Mouse (Mus musculus) CH12.LX (cell line): Measurements from ENCODE around the gene Tmem132c. TPM values are rescaled to one million over a fixed set of nuclear protein-coding genes. Genes with fewer than 3 reads are reported as not detected.

Source experiments
- DNase-seq: peaks from one replicate; pipeline ENCODE4 v3.0.0-alpha.2; 2013; ENCODE audit errors: extremely low read depth
- H3K27ac ChIP-seq: 2 replicates; pipeline ENCODE4 v1.5.1; 2012; ENCODE audit warnings: low read depth, mild to moderate bottlenecking, control low read depth, moderate library complexity; ENCODE audit not compliant: insufficient read depth
- H3K27me3 ChIP-seq: replicated peaks from 2 replicates; pipeline ENCODE3; 2012; ENCODE audit warnings: inconsistent platforms
- H3K36me3 ChIP-seq, 2 experiments: replicated peaks in 1 of 2; 2 replicates each; pipeline versions ENCODE3 to v1.6.1; 2012; ENCODE audit warnings: inconsistent platforms in 1 of 2, low read length in 1 of 2, mild to moderate bottlenecking in 1 of 2, mixed read lengths in 1 of 2, moderate library complexity in 1 of 2; ENCODE audit not compliant: control insufficient read depth in 1 of 2, insufficient read depth in 1 of 2
- H3K4me1 ChIP-seq, 2 experiments: 2 replicates each; pipeline ENCODE4 v1.6.1; 2012; ENCODE audit warnings: inconsistent platforms in 1 of 2, moderate library complexity in 1 of 2; ENCODE audit not compliant: insufficient read depth in 2 of 2, control insufficient read depth in 1 of 2
- H3K4me2 ChIP-seq: 2 replicates; pipeline ENCODE4 v1.6.1; 2012; ENCODE audit warnings: low read depth, mild to moderate bottlenecking, control low read depth; ENCODE audit not compliant: poor library complexity, insufficient read depth, severe bottlenecking
- H3K4me3 ChIP-seq, 3 experiments: fragments of 150-350 bp in 1 of 3; sonication (generic) in 1 of 3; replicated peaks in 1 of 3; 2 replicates each; pipeline versions ENCODE3 to v1.5.1; 2011 to 2012; ENCODE audit warnings: low read depth in 2 of 3, low read length in 2 of 3, mild to moderate bottlenecking in 2 of 3, moderate library complexity in 2 of 3, control low read depth in 1 of 3, improper control_type of control experiment in 1 of 3, inconsistent platforms in 1 of 3, mixed read lengths in 1 of 3; ENCODE audit not compliant: poor library complexity in 1 of 3
- H3K79me2 ChIP-seq: replicated peaks from 2 replicates; pipeline ENCODE4 v1.6.1; 2012; ENCODE audit warnings: mild to moderate bottlenecking, moderate library complexity; ENCODE audit not compliant: control insufficient read depth, poor library complexity, insufficient read depth, severe bottlenecking; ENCODE audit errors: extremely low read depth
- H3K9ac ChIP-seq: 2 replicates; pipeline ENCODE4 v1.6.1; 2012; ENCODE audit warnings: low read depth, mild to moderate bottlenecking, control low read depth, moderate library complexity; ENCODE audit not compliant: insufficient read depth
- H3K9me3 ChIP-seq: replicated peaks from 2 replicates; pipeline ENCODE3; 2012; ENCODE audit warnings: low read length, inconsistent platforms, mixed read lengths
- CHD2 ChIP-seq: IDR thresholded peaks from 2 replicates; pipeline ENCODE4 v1.6.1; 2011; ENCODE audit warnings: low read length, improper control_type of control experiment
- ETS1 ChIP-seq: conservative IDR thresholded peaks from 2 replicates; pipeline ENCODE4 v1.6.1; 2012; ENCODE audit warnings: low read depth, mild to moderate bottlenecking, inconsistent platforms, low read length, improper control_type of control experiment, moderate library complexity
- IRF4 ChIP-seq: IDR thresholded peaks from 2 replicates; pipeline ENCODE4 v1.6.1; 2014; ENCODE audit warnings: low read depth, mild to moderate bottlenecking, inconsistent platforms, low read length, improper control_type of control experiment
- KAT2A ChIP-seq: IDR thresholded peaks from 2 replicates; pipeline ENCODE4 v1.6.1; 2012; ENCODE audit warnings: low read length, improper control_type of control experiment, inconsistent platforms; ENCODE audit not compliant: insufficient replicate concordance
- MAFK ChIP-seq: IDR thresholded peaks from 2 replicates; pipeline ENCODE4 v1.6.1; 2011; ENCODE audit warnings: low read length, improper control_type of control experiment; ENCODE audit not compliant: insufficient replicate concordance
- MAX ChIP-seq: IDR thresholded peaks from 2 replicates; pipeline ENCODE4 v1.6.1; 2011; ENCODE audit warnings: low read length, improper control_type of control experiment
- MAZ ChIP-seq: IDR thresholded peaks from 2 replicates; pipeline ENCODE4 v1.6.1; 2012; ENCODE audit warnings: low read depth, mild to moderate bottlenecking, inconsistent platforms, low read length, improper control_type of control experiment, moderate library complexity
- MYC ChIP-seq: IDR thresholded peaks from 2 replicates; pipeline ENCODE4 v1.6.1; 2011; ENCODE audit warnings: low read depth, mild to moderate bottlenecking, improper control_type of control experiment, low read length
- NELFE ChIP-seq: IDR thresholded peaks from 2 replicates; pipeline ENCODE4 v1.6.1; 2011; ENCODE audit warnings: low read depth, low read length, improper control_type of control experiment
- PAX5 ChIP-seq: IDR thresholded peaks from 2 replicates; pipeline ENCODE4 v1.6.1; 2012; ENCODE audit warnings: low read length, inconsistent platforms, mixed read lengths
- POLR2AphosphoS2 ChIP-seq: IDR thresholded peaks from 2 replicates; pipeline ENCODE4 v1.6.1; 2011; ENCODE audit warnings: low read depth, low read length, improper control_type of control experiment
- RAD21 ChIP-seq: IDR thresholded peaks from 2 replicates; pipeline ENCODE4 v1.6.1; 2011; ENCODE audit warnings: low read depth, mild to moderate bottlenecking, low read length, improper control_type of control experiment, moderate library complexity
- RCOR1 ChIP-seq: conservative IDR thresholded peaks from 2 replicates; pipeline ENCODE4 v1.6.1; 2012; ENCODE audit warnings: low read depth, mild to moderate bottlenecking, inconsistent platforms, low read length, improper control_type of control experiment
- SMC3 ChIP-seq: IDR thresholded peaks from 2 replicates; pipeline ENCODE4 v1.6.1; 2011; ENCODE audit warnings: low read depth, low read length, improper control_type of control experiment
- TBP ChIP-seq: conservative IDR thresholded peaks from 2 replicates; pipeline ENCODE4 v1.6.1; 2011; ENCODE audit warnings: low read depth, low read length, improper control_type of control experiment
- TCF12 ChIP-seq: IDR thresholded peaks from 2 replicates; pipeline ENCODE4 v1.6.1; 2014; ENCODE audit warnings: low read depth, mild to moderate bottlenecking, inconsistent platforms, low read length, improper control_type of control experiment
- USF1 ChIP-seq: IDR thresholded peaks from 2 replicates; pipeline ENCODE4 v1.6.1; 2014; ENCODE audit warnings: low read depth, mild to moderate bottlenecking, inconsistent platforms, low read length, improper control_type of control experiment
- USF2 ChIP-seq: conservative IDR thresholded peaks from 2 replicates; pipeline ENCODE4 v1.6.1; 2011; ENCODE audit warnings: low read depth, low read length, improper control_type of control experiment
- ZNF384 ChIP-seq: IDR thresholded peaks from 2 replicates; pipeline ENCODE4 v1.6.1; 2012; ENCODE audit warnings: low read depth, low read length, improper control_type of control experiment, inconsistent platforms
- dilution Hi-C: fragments of 300-500 bp; cut with MboI; formaldehyde crosslinking; loops from 2 replicates; pipeline ENCODE4 v1.14.3; 2020; ENCODE audit warnings: low sequenced_read_pairs; ENCODE audit not compliant: extremely low pct_unique_long_range_greater_than_20kb, extremely low pct_ligation_motif_present
- in situ Hi-C: fragments of 300-500 bp; cut with MboI; formaldehyde crosslinking; loops from 3 replicates; pipeline ENCODE4 v1.14.3; 2019; ENCODE audit warnings: low sequenced_read_pairs, low pct_ligation_motif_present, low pct_unique_long_range_greater_than_20kb, mixed read lengths
- polyA plus RNA-seq: library from polyadenylated mRNA; unstranded; fragments of >175 nt; gene quantifications from 2 replicates; pipeline ENCODE4 v1.2.1, GENCODE M21; 2012; ENCODE audit warnings: low read depth; ENCODE audit not compliant: insufficient read length
- total RNA-seq, 2 experiments: library from RNA; depleted of rRNA; stranded (reverse); fragments of 300-350 nt in 1 of 2; fragments of >200 nt in 1 of 2; gene quantifications; 2 replicates each; pipeline ENCODE4 v1.2.3; 2012 to 2014

The Tmem132c gene
- total and polyA plus RNA-seq, 3 experiments = not detected

- no peak for TF ChIP-seq CHD2
- TF ChIP-seq MAZ = no peak
- TF ChIP-seq KAT2A = no peak
- TF ChIP-seq SMC3 = no peak
- TF ChIP-seq ZNF384 = no peak
- no peak for TF ChIP-seq MAX
- H3K4me1 ChIP-seq = no peaks in the 10 kb centered on the region
- no peak overlapping the region for H3K4me2 ChIP-seq
- H3K9ac ChIP-seq = no peak overlapping the region
- H3K79me2 ChIP-seq = no peaks in the 10 kb centered on the region
- dilution Hi-C loops = no loop called here
- no peaks in the 10 kb centered on the region for H3K36me3 ChIP-seq
- no peak overlapping the region for H3K27ac ChIP-seq
- no peak overlapping the region for H3K4me3 ChIP-seq
- DNase-seq = no peak
- in situ Hi-C loops = no loop called here
- peaks cover 87% of the 10 kb centered on the region for H3K9me3 ChIP-seq
- H3K27me3 ChIP-seq = no peaks in the 10 kb centered on the region
Measured at GRCm38 (mm10) chr5:127482342-127482741, 240.7 kb downstream of the Tmem132c start.

GRCm38 (mm10) chr5:127483955-127484659 is 242.5 kb downstream of the Tmem132c start:
- no peak overlapping the region for H3K4me2 ChIP-seq
- H3K4me1 ChIP-seq = no peaks in the 10 kb centered on the region
- dilution Hi-C loops = no loop called here
- H3K79me2 ChIP-seq = no peaks in the 10 kb centered on the region
- peaks cover 87% of the 10 kb centered on the region for H3K9me3 ChIP-seq
- H3K4me3 ChIP-seq = no peak overlapping the region
- no peak overlapping the region for H3K27ac ChIP-seq
- TF ChIP-seq ZNF384 = no peak
- no peak for TF ChIP-seq IRF4
- TF ChIP-seq PAX5 = no peak
- no peak for TF ChIP-seq ETS1
- TF ChIP-seq TCF12 = no peak
- TF ChIP-seq MYC = no peak
- no peak for TF ChIP-seq MAX
- DNase-seq = no peak
- H3K9ac ChIP-seq = no peak overlapping the region
- no peaks in the 10 kb centered on the region for H3K27me3 ChIP-seq
- H3K36me3 ChIP-seq = no peaks in the 10 kb centered on the region
- in situ Hi-C loops = no loop called here

GRCm38 (mm10) chr5:127484813-127485486 is 243.3 kb downstream of the Tmem132c start:
- DNase-seq = no peak
- no peaks in the 10 kb centered on the region for H3K4me1 ChIP-seq
- H3K4me2 ChIP-seq = no peak overlapping the region
- no peak overlapping the region for H3K9ac ChIP-seq
- no peaks in the 10 kb centered on the region for H3K36me3 ChIP-seq
- no peak overlapping the region for H3K27ac ChIP-seq
- in situ Hi-C loops (no loop called here), dilution Hi-C loops (no loop called here)
- no peak overlapping the region for H3K4me3 ChIP-seq
- no peaks in the 10 kb centered on the region for H3K79me2 ChIP-seq
- peaks cover 86% of the 10 kb centered on the region for H3K9me3 ChIP-seq
- H3K27me3 ChIP-seq = no peaks in the 10 kb centered on the region
- TF ChIP-seq POLR2AphosphoS2 = no peak
- no peak for TF ChIP-seq TBP
- no peak for TF ChIP-seq RCOR1
- no peak for TF ChIP-seq USF2
- no peak for TF ChIP-seq USF1
- no peak for TF ChIP-seq MAFK
- no peak for TF ChIP-seq NELFE
- no peak for TF ChIP-seq KAT2A
- no peak for TF ChIP-seq RAD21
